Mouse (Mus musculus): ENCODE measurements at regions not wholly inside any gene's neighbourhood (a gene's known extent, or its start where the extent isn't known, plus 50 kb on each side); places are given as distances from the start of the nearest gene placed in this dataset.

DNA sequence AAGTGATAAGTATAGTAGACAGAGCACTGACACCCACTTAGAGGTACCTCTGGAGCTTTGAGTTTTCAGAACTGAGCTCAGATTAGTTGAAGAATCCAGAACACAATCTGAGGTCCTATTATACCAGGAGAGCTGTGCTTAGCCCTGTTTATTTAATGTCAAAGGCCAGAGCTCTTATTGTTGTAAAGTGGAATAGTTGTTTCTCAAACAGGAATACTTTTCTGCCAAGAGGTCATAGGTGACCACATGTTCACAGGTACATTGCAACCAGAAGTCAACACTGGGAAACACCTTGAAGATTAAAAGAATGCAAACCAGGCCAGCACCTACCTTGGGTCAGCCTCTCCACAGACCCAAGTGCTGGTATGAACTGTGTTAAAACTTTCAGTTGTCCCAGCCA, 291.9 kb upstream of the 4930412O13Rik start:
- no peak for ATAC-seq (ENCODE audit: low TSS enrichment)

DNA sequence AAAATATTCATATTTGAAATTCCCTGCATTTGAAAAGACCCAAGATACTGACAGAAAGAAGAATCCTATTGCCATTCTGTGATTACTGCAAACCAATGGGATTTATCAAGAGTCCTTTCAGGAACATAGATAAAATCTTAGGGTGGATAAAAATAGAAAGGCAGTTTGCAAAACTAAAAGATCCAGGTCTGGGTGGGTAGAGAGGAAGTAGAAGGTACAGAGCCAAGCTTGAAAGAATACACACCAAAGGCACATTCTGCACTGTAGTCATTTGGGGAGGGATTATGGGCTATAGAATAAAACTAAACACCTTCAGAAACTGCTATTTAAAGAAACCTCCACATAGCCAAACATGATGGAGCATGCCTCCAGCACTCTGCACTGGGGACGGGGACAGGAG, 288.5 kb upstream of the 4930412O13Rik start:
- ATAC-seq (ENCODE audit: low TSS enrichment), result no peak

DNA sequence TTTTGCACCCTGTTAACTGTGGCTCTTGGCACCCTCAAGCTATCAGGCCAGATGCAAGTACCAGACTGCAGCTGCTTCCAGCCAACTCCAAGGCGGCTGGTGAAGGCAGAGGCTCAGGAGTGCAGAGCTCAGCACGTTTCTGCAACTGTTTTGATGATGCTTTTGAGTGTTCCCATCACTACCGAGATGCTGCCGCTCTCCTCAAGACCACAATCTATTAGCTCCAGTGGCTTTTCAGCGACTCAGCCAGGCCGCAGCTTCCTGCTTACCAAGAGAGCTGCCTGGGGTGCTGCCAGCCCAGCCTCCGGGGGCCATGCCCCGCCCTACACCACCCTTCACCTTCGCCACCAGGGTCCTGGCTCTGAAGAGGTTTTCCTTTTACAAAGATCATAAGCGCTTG, 287.1 kb upstream of the 4930412O13Rik start:
- peak; percentile 89 for ATAC-seq (ENCODE audit: low TSS enrichment)

DNA sequence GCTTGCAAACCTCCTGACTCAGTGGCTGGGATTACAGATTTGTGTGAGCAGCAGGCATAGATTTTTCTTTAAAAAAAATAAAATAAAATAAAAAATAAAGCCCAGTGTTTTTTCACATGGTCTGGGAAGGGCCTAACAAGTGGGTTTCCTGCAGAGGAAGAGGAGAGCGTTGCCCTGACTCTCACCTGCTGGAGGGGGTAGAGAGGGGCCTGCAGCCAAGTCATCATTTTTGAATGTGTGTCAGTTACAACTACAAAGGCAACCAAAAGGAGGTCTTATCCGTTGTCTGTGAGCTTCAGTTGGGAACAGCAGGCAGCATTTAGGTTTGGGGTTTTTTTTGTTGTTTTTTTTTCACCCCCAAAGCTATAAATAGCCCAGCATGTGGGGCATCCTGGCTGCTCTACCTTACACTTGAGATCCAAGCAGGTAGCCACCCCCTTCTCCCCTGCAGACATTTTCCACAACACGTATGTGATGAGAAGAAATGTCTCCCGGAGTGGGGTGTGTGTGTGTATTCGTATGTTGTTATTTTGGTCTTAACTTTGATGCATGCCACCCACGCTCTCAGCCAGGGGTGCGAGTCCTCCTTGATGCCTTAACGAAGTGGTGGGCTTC, 285.7 kb upstream of the 4930412O13Rik start:
- ATAC-seq (ENCODE audit: low TSS enrichment), result no peak

DNA sequence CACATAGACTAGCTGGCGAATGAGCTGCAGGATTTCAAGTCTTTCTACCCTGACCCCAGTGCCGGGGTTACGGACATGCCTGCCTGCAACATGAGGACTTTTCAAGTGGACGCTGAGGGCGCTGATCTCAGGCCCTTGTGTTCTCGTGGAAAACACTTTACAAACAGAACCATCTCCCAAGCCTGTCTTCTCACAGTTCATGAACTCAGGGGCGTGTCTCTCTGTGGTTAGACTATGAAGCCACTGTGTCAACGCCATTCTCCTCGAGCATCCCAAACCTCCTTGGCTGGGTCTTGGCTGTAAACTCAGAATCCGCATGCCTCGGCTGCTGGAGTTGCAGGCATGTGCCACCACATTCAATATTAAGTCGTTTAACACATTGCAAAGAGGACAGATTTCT, 284.9 kb upstream of the 4930412O13Rik start:
- no peak for ATAC-seq (ENCODE audit: low TSS enrichment)

DNA sequence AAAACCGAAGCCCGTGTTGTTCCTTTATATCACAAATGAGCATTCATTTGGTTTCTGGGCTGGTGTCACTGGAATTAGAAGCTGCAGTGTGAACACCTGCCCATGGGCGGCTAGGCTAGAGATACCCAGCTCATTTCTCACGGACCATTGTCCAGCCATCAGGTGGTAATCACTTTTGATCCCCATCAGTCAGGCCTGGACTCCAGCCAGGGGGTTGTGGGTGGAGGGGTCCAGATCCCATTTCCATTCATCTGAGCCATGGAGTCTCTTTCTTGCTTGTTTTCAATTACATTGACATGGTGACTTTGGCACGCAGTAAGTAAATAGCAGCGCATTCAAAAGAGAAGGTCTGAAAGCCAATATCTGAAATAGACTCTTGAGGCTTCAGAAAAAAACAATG, 276.1 kb upstream of the 4930412O13Rik start:
- no peak for ATAC-seq (ENCODE audit: low TSS enrichment)

DNA sequence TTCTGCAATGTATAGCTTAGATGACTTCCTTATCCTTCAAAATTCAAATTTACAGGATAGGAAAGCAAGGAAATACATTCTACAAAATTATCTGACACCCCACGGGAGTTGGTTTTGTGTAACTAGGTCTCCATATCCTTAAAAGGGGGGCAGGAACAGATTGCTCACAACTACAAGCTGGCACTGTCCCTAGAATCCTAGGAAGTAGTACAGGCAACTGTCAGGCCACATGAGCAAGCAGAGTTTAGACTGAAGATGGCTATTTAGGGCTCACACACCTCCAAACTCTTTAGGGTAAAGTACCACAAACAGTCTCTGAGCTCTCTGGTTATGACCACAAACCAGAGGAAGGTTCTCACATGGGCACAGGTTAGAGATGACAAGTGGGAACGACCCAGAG, 273.5 kb upstream of the 4930412O13Rik start:
- peak; percentile 77 for ATAC-seq (ENCODE audit: low TSS enrichment)

DNA sequence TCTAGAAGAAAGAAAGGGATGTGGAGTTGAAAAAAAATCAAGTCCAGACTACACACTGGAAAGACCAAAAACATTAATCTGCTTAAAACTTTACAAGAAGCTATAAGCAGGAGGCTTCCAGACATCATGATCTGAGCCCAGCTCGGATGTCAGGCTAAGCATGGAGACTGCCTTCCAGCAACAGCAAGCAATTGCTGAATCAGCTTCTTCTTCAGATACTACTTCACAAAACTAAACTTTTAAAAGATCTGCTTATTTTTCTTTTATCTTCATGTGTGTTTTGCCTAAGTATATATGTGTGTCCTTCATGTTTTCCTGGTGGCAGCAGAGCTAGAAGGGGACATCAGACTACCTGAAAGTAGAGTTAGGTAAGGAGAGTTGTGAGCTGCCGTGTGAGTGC, 266.6 kb upstream of the 4930412O13Rik start:
- no peak for ATAC-seq (ENCODE audit: low TSS enrichment)

DNA sequence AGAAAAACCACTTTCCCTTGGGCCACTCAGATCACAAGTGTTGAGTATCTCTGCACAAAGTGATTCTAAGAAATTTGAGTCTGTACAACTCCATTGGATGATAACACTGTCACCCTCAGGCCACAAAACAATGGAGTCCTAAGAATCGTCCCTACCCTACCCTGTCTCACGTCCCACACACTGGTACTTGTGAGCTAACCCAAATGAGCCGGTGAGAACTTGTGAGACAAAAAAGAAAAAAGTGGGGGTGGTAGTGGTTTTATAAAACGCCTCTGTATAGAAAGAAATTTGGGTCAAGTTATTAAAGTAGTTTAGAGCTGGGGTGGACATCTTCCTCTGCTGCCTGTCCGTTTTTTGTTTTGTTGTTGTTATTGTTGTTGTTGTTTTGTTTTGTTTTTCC, 264.8 kb upstream of the 4930412O13Rik start:
- peak; percentile 58; the same call in 1 of the 2 replicates for ATAC-seq (ENCODE audit: low TSS enrichment)

DNA sequence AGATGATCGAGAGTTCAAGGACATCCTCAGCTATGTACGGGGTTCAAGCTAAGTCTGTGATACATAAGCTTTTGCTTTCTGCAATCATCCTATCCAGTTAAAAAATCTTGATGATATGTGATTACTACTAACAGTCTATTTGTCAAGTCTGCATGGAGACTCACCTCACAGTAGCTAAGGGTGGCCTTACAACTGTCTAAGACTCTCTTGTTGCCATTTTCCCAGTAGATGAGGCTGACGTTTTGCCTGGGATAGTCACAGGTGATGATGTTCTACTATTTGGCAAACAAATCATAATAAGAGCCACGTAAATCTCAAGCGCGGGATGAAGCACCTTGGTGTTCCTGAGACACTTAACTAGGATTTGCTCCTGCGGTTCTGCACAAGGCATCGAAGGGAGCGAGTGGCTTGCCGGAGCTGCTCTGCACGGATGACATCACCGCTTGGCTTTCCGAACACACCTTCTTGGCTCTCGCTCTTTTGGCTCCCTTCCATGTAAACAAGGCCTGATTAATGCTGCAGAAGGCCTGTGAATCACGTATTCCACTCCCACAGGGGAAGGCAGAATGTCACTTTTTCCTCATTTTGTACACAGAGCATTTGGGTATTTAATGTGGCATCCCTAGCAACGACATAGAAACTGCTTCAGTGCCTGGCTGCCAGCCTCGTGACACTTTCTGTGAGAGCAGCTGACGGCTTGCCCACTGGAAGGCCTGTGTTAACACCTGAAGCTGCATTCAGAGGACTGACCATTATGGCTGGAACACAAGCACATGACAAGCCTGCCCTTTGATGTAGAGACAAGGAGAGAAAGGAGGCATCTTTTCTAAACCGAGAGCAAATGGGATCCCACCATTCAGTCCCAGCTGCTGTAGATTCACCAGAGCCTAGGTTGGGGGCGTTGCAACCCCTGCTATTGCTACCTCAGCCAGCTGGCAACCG, 260.5 kb upstream of the 4930412O13Rik start:
- peak; percentile 90 for ATAC-seq (ENCODE audit: low TSS enrichment)

DNA sequence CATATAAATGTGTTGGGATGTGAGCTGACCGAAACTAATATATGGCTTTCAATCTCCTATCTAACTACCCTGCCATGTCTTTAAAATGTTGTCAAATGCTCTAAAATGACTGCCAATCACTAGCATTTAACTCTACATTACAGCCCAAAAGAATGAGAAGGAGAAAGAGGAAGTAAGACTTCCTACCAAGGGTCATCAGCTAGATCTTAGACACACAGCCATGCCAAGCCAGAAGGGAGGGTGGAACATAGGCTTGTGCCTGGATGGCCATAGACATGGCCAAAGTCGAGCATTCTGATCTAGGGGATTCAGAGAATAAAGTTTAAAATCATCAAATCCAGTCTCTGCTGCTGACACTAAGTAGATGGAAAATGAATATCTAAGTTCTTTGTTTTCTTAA, 257.4 kb upstream of the 4930412O13Rik start:
- ATAC-seq (ENCODE audit: low TSS enrichment), result no peak

DNA sequence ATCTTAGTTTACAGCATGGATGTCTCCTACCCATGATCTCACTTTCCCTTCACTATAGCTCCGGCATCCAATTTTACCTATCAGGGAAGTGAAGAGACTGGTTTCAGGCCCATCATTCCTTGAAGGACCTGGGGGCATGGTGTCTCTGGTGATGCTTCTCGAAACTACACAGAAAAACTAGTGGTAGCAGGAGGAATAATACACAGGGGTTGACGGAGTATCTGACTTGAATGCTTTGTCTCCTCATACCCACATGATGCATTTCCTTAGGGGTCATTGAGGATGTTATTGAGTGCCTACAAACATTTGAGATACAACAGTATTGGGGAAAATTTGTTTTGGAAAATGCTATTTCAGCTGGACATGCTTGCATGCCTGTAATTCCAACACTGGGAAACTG, 253.0 kb upstream of the 4930412O13Rik start:
- no peak for ATAC-seq (ENCODE audit: low TSS enrichment)

DNA sequence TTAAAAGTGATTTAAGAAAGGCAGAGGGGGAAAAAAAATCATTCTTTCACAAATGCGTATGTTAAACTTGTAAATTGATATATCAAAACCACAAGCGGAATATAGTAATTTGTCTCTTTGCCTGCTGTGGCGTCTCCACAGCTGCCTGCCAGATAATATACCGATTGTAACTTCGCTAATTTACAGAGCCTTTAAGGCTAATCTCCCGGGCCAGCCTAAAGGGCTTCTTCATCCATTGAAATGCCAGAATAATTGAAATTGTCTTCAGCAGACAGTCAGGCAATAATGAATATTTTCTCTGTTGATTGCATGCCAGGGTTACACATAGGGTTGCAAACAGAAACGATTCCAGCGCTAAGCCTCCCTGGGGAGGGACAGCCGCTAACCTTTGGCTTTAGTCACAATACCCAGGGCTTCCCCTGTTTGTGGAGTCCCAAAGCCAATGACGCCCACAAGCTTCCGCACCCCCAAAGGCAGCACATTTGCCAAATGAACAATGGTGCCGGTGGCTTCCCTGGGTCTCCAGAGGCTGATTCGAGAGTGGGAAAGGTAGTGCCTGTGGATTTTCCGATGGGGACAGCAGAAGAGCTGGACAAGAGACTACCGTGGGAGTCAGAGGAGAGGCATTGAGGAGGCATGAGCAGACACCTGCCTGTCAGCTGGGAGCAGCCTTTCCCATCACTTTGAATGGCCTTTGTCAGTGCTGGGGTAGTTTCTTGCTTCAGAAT, 248.2 kb upstream of the 4930412O13Rik start:
- no peak for ATAC-seq (ENCODE audit: low TSS enrichment)

DNA sequence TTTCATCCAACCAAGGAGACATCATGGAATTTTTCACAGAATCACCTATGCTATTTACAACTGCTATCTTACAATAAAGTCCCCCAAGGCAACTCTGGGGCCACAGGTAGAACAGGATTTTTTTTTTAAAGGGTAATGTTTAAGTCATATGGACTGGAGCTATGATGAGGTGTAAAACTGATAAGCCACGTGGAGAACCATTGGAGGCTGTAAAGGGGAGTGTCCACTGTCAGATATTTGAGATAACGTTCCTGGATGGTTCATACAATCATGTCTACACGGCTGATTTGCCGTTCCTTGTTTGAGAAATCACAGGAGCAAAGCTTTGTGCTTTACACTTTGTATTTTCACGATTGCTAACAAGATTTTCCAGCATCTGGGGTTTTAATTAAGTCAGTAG, 241.8 kb upstream of the 4930412O13Rik start:
- no peak for ATAC-seq (ENCODE audit: low TSS enrichment)

DNA sequence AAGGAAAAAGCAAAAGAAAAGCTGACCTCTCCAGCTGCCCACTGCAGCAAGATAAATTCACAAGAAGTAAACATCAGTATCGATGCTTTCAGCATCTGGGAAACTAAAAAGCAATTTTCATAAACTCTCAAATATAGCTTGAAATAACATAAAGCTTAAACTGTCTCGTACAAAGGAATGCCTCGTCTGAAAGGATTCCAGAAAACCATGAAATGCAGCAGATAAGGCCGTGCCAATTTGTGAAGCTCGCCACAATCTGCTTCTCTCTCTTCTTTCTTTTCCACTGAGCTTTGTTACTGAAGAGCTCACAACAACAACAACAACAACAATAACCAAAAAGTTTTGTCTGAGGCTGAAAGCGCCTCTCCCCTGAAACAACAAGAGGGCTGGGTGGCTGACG, 239.4 kb upstream of the 4930412O13Rik start:
- no peak for ATAC-seq (ENCODE audit: low TSS enrichment)

DNA sequence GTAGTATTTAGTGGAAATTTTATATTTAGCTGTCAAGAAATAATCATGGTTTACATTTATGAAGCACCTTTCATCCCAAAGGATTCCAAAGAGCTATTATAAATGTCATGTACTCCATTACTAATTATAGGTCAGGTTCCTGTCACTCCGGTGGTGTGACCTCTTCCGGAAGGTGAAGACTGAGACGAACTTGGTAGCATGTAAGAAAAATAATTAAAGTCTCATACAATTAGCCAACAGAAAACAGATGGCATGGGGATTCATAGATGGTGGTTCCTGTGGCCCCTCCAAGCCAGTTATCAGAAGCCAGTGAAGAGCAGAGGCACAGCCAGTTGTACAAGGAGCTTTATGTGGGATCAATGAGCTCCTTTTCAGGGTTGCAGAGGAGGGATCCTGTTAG, 238.6 kb upstream of the 4930412O13Rik start:
- ATAC-seq (ENCODE audit: low TSS enrichment), result no peak

DNA sequence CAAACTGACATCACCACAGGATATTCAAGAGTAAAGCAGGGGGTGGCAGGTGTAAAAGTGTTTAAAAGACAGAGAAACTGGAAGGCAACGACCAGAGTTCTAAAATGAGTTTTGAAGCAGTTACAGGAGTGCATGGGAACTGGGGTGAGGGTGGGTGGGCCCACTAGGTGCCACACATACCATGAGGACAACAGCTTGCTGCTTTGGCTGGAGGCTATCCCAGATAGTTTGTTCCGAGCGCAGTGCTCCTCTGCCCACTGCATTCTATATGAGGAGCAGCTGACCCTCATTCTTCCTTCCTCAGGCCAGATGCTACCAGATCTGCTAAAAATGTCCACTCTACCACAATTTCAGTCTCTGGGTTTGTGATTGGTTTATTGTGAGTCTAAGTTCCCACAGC, 234.6 kb upstream of the 4930412O13Rik start:
- ATAC-seq (ENCODE audit: low TSS enrichment), result peak; percentile 79

DNA sequence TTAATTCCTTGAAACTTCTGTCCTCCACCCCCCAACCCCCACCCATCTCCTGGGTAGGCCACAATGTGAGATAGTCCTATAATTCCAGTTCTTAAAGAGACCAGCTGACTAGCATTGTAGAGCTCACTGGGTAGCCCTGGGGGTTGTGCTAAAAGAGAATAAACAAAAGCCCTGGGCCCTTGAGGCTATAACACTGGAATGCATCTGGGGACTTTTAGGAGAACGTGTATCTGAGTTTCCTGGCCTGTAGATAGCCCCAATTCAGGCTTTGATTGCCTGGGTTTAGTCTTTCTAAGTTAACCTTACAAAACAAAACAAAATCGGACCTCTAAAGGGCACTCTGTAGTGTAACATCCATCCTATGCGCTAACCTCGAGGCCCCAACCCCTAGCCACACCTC, 234.1 kb upstream of the 4930412O13Rik start:
- ATAC-seq (ENCODE audit: low TSS enrichment), result no peak

DNA sequence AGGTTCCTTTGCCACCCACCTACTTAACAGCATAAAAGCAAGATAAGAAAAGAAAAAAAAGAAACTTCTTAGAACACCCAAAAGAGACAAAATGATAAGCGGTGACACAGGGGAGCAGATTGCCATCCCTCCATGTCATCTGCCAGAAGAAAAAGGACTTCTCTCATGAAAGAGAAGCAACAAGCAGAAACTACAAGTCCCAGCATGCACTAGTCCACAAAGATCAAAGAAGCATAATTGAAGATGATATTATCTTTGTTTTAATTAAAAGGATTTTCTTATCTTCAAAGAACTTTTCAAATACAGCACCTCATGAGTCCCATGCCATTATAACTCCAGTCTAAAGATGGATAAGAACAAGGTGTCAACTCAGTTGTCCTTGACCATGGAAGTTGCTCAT, 231.0 kb upstream of the 4930412O13Rik start:
- no peak for ATAC-seq (ENCODE audit: low TSS enrichment)

DNA sequence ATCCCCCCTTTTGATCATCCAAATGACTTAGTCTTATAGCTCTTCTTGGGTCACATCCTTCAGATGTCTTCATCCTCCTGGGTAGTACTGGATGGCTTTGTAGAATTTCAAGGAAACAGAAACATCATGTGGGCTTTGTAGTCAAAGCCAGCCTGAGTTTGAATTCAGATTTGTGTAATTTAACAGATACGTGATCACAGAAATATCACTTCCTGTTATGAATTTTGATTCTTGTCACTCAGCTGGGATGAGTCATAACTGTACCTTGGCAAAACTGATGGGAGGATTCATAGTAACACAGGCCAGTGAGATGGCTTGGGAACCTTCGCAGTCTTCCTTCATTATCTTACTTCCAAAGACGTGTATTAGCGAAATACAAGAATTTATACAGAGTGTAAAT, 222.2 kb upstream of the 4930412O13Rik start:
- no peak for ATAC-seq (ENCODE audit: low TSS enrichment)

DNA sequence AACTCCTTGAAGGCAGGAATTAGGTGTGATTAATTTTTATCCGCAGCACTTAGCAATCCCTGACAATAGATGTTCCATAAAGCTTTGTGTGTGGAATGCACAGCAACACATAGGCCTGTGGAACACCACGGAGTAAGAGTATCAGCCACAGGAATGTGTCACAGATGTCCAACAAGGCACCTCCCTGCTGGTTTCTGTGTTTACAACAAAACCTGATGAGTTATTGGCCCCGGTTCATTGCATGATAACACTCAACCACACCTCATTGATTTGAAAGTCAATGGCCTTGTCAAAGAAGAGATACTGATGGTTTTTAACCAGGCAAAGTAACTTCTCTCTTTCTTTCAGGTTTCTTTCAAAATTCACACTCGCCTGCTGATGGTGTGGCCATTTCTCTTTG, 211.4 kb upstream of the 4930412O13Rik start:
- ATAC-seq (ENCODE audit: low TSS enrichment), result no peak

DNA sequence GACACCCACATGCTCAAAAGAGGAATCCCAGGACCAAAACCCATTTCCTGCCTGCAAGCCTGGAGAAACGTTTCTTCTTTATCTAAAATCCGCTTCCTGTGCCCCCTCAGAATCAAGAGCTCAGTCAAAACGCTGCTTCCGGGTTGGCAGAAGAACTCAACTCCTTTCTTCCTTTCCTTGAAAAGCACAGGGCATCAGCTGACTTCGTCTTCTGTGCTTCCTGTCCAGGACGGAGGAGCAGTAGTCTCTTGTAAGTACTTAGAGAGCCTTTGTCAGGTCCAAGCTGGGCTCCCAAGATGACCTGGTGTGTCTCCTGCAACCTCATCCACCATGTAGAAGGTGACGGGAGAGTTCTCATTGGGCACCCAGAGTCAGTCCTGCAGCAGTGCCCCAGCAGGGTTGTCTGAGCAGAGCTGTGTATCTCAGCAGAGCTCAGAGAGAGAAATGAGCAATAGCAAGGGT, 199.3 kb upstream of the 4930412O13Rik start:
- no peak for ATAC-seq (ENCODE audit: low TSS enrichment)
